Mouse (Mus musculus) layer of hippocampus, adult 18-20 months (tissue): ENCODE results near the gene Adgrg3. TPM values are rescaled to one million over a fixed set of nuclear protein-coding genes. Genes with fewer than 3 reads are reported as not detected.
A peak's percentile ranks its signal among the peaks of the same experiment; 100 is the strongest.

Source experiments
- DNase-seq, 2 experiments: peaks; one replicate each; pipeline ENCODE4 v3.0.0; 2022; ENCODE audit warnings: low spot score in 2 of 2
- total RNA-seq, 2 experiments: library from RNA; stranded (reverse); gene quantifications; 2 replicates each; pipeline ENCODE4 v1.2.3; 2021

Adgrg3 gene
- total RNA-seq, 2 experiments from 2014 or later: 0.48 TPM; not detected in 1

GRCm38 (mm10) chr8:94992534-94992933 is 25.0 kb upstream of the Adgrg3 start:
- peak in 1 of 2 experiments; percentile 70 for DNase-seq

- no peak for DNase-seq
Observed at GRCm38 (mm10) chr8:94992996-94993724, 24.3 kb upstream of the Adgrg3 start.

- DNase-seq: peak; percentile 73 to 76
Observed at GRCm38 (mm10) chr8:94994006-94994405, 23.5 kb upstream of the Adgrg3 start.

- DNase-seq: no peak
Observed at GRCm38 (mm10) chr8:94994510-94994909, 23.0 kb upstream of the Adgrg3 start.

GRCm38 (mm10) chr8:94995336-94995893 is 22.1 kb upstream of the Adgrg3 start:
- peak in 1 of 2 experiments; percentile 49 for DNase-seq

- no peak for DNase-seq
Observed at GRCm38 (mm10) chr8:94996037-94996436, 21.5 kb upstream of the Adgrg3 start.

- DNase-seq: no peak
Observed at GRCm38 (mm10) chr8:94996899-94997856, 20.3 kb upstream of the Adgrg3 start.

- DNase-seq: no peak
Observed at GRCm38 (mm10) chr8:94997857-94998243, 19.6 kb upstream of the Adgrg3 start.

- no peak for DNase-seq
Observed at GRCm38 (mm10) chr8:94998431-94998830, 19.1 kb upstream of the Adgrg3 start.

GRCm38 (mm10) chr8:94999004-94999403 is 18.5 kb upstream of the Adgrg3 start:
- DNase-seq: no peak

- no peak for DNase-seq
Observed at GRCm38 (mm10) chr8:94999956-95000355, 17.5 kb upstream of the Adgrg3 start.

- no peak for DNase-seq
Observed at GRCm38 (mm10) chr8:95000684-95001083, 16.8 kb upstream of the Adgrg3 start.

- no peak for DNase-seq
Observed at GRCm38 (mm10) chr8:95001165-95001564, 16.3 kb upstream of the Adgrg3 start.

- peak; percentile 56 to 83 for DNase-seq
Observed at GRCm38 (mm10) chr8:95001655-95002054, 15.8 kb upstream of the Adgrg3 start.

- DNase-seq: no peak
Observed at GRCm38 (mm10) chr8:95002089-95002655, 15.3 kb upstream of the Adgrg3 start.

GRCm38 (mm10) chr8:95012442-95012919 is 5.0 kb upstream of the Adgrg3 start:
- no peak for DNase-seq

GRCm38 (mm10) chr8:95015866-95016265 is 1.6 kb upstream of the Adgrg3 start:
- DNase-seq: no peak

GRCm38 (mm10) chr8:95016684-95017083 is 808 bp upstream of the Adgrg3 start:
- no peak for DNase-seq

GRCm38 (mm10) chr8:95017969-95018635 is 610 bp downstream of the Adgrg3 start:
- DNase-seq: no peak

- DNase-seq: no peak
Observed at GRCm38 (mm10) chr8:95020293-95020777, 2.8 kb downstream of the Adgrg3 start.

GRCm38 (mm10) chr8:95020821-95021220 is 3.3 kb downstream of the Adgrg3 start:
- no peak for DNase-seq
